Mouse (Mus musculus) ZHBTc4 (cell line): ENCODE results near the gene Reg4.

Experiments
- DNase-seq: peaks from one replicate; pipeline ENCODE4 v3.0.0-alpha.2; 2011; ENCODE audit warnings: low read depth, low spot score

The Reg4 gene

DNA sequence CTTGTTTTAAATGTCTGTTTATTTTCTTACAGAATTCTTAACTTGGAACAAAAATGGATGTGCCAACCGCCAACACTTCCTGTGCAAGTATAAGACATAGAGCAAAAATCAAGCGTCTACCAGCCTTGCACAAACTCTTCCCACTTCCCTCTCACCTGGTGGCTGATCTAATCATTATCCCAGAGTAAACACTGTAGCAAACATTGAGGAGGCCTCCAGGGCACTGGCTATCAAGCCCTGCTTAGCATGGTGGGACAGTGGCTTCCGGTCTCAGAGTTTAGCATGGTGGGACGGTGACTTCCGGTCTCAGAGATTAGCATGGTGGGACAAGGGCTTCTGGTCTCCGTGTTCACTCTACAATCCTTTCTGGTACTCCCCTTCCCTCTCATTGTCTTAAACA lies 14.3 kb downstream of the Reg4 start:
- no peak for DNase-seq

DNA sequence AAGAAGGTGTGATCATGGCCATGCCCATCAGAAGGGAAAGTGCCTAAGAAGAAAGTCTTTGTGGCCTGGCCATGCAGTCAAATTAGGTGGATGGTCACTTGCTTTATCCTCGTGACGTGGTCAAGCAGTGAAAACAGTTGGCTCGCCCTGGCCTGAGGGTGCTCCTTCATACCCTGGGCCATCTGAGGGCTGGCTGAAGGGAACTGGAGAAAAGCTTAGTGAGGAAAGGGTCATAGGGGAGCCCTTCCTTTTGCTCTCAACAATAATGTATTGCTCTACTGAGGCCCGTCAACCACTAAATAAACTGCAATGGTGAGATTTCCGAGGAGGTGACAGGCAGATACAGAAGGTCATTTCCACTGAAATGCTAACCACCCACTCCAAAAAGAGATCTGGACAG lies 15.3 kb downstream of the Reg4 start:
- DNase-seq: no peak

DNA sequence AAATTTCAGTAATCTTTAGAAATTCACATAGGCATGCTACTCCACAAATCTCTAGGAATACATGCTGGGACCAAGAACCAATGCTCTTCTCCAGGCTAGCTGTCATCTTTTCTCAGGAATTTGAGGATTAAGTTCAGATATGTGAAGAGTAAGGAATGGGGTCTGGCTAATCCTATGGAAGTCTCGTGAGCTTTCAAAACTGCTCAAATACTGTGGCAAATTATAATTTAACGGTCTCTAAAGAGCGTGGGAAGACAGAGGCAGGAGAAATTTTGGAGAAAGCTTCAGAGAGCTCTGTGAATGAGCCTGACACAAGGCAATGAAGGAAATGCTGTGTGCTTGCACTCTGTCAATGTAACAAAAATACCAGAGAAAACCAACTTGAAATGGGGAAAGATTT lies 16.2 kb downstream of the Reg4 start:
- DNase-seq: no peak

DNA sequence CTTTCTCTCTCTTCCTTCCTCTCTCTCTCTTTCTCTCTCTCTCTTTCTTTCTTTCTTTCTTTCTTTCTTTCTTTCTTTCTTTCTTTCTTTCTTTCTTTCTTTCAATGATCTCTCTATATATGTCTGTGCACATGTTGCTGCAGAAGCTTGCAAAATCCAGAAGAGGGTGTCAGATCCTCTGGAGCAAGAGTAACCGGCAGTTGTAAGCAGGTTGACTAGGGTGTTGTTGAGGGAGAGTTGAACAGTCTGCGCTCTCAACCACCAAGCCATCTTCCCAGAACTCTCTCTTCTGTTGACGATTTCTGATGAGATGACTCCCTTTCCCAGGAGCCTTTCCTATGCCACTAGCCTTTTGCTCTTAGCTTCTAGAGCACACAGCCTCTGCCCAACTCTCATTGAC lies 20.1 kb downstream of the Reg4 start:
- DNase-seq: no peak

DNA sequence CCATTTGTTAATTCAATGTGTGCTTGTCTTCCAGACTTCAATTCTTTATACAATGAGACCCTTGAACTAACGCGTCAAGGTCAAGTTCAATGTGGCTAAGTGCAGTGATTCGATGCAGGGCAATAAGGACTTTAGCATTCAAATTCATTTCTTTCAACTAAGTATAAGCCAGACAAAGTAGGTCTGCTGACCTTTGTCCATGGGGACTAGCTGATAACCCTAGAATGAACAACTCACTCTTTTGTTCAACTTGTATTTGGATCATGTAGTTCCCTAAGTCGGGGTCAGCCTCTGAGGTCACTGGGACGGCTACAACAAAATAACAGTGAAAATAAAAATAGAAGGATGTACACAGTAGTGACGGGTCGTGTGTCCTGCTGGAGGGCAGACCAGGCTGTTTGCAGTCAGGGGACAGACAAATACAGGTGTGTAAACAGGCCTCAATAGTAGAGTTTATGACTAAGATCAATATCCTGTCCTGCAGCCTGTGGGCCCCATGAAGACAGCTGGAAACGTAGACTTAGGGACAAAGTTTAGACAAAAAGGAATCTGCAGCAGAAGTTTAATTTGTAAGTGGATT lies 20.6 kb downstream of the Reg4 start:
- DNase-seq: no peak

DNA sequence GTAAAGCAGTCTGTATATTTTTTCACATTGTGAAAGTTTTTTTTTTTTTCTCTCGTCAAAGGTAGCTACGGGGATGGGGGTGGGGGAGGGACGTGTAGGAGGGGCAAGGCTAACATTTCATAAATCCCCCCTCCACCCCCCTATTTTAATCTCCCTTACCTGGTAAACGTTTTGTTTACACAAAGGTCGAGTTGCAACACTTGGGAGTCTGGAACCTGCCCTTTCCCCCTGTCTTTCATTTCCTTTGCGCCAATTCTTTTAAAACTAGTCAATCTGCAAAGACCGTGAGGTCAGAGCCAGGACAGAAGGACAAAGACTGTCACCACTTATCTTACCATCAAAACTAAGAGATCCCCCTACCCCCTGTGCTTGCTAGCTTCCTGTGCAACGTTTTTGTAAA lies 23.9 kb downstream of the Reg4 start:
- no peak for DNase-seq

DNA sequence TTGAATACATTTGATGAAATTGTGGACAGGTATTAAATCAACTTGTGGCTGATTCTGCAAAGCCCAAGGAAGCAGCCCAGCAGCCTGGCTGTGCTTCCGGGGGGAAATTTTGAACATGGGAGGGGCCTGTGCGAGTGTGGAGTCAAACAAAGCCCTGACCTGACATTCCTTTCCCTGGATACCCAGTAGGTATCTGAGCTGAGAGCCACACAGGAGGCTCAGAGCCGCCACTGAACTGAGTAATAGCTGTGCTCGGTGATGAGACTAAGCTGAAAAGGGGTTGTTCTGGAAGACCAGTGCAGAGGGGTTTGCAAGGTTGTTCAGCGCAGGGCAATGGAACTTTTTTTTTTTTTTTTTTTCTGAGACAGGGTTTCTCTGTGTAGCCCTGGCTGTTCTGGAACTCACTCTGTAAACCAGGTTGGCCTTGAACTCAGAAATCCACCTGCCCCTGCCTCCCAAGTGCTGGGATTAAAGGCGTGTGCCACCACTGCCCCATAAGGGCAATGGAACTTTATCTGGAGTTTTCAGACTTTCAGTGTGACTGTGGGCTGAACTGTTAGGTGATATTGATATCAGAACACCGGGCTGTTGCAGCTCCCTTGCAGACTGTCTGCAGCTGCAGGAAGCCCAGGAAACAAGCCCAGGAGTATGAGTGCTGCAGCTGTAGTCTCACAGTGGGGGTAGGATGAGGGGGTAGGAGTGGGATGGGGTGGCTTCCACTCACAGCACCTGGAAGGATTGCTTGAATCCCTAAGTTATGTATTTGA lies 25.2 kb downstream of the Reg4 start:
- DNase-seq: no peak

DNA sequence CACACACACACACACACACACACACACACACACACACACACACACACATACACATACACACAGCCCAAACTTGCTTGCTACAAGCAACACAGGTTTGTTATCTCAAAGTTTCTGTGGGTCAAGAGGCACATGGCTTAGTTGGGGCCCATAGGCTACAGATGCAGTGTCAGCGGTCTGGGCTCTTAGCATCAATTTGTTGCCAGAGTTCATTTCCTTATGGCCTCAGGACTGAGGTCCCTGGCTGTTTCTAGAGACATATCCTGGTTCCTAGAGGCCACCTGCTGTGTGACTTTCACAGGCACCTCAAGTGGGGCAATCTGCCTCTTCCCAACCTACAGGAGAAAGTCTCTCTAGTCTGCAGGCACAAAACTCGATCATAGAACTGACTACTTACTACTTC lies 27.4 kb downstream of the Reg4 start:
- DNase-seq: no peak

DNA sequence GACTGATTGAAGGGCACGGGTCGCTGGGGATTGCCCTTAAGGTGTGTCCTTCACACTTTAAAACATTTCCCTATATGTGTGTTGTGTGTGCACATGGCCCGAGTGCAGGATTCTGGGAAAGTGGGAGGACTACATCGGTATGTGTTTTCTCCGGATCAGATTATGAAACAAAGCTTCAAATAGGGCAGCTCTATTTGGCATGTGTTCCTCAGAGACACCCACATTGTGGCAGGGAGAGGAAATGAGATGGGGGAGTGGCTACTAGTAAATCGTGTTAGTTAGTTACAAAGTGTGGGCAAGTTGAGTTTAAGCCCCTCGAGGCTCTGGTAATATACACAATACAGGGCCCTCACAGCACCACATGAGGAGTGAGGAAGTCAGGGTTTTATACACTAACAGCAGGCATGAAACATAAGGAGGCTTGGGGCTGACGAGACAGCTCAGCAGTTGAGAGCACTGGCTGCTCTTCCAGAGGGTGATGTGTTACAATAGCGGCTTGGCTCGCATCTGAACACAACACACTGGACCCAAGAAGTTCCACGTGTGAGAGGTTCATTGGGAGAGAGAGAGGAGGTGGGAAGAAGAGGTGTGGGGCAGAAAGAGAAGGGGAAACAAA lies 28.0 kb downstream of the Reg4 start:
- DNase-seq: no peak

DNA sequence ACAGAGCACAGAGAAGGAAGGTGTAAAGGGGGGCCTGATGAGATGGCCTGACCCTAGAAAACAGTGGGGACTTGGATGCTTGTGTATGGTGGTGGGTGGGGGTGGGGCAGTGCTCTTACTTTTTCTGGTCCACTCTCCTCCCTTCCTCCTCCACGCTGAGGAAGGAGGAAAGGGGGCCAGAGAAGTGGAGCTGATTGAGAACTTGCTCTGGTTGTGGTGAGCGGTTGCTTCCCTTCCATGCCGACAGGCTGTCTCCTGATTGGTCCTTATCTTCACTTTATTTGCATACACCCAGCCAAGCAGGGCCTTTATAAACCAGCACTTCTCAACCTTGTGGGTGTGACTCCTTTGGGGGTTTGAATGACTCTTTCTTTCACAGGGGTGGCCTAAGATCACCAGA lies 32.1 kb downstream of the Reg4 start:
- DNase-seq: peak; percentile 7

DNA sequence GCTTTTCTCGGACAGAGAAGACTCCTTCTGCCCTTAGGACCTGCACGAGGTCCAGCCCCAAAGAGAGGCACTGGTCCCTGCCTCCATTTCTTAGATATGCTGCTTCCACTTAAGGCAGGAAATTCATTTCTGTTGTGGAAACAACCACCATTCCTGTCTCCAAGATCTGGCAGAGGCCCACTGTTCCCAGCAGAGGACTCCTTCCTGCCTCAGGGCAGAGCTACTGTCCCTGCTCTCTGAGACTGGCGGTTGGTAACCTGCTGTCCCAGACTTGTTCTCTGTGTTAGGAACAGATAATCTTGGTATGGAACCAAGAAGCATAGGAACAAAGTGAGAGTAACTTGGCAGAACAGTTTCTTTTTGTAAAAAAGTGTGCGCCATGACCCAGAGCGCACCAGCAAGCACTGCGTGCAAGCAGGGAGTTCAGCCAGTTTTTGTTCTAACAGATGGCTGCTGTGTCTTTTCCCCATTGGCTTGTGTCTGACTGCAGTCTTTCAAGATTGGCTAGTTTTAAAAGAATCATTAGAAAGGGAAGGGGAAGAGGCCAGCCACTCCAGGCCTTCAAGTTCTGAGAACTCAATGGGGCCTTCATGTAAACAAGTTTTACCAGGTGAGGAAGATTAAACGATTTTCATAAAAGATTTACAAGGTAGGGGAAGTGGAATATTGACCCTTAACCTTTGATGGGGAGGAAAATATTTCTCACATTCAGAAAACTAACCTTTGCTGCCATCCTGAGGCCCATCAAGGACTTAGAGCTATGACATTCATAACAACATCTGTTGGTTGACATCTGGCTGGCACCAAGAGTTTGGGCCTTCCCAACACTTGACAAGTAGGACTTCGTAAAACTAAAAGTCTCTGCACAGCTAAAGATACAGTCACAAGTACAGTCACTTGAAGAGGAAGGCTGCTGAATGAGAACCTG lies 33.0 kb downstream of the Reg4 start:
- DNase-seq: peak; percentile 7

DNA sequence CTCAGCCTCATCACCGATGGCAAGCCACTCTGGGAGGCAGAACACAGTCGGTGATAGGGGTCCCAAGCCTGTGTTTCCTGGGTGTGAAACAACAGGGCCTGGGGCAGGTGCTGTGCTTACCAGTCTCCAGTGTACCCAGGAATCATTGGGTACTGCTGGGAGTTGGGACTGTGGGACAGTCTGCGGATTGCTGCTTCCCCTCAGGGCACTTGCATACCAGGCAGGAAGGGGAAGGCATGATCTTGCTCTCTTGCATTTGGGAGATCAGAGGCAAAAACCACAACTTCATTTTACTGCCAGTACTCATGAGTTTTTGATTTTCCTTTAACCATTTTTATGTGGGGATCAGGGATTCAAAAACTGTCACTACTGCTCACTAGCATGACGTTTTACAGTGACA lies 36.8 kb downstream of the Reg4 start:
- no peak for DNase-seq

DNA sequence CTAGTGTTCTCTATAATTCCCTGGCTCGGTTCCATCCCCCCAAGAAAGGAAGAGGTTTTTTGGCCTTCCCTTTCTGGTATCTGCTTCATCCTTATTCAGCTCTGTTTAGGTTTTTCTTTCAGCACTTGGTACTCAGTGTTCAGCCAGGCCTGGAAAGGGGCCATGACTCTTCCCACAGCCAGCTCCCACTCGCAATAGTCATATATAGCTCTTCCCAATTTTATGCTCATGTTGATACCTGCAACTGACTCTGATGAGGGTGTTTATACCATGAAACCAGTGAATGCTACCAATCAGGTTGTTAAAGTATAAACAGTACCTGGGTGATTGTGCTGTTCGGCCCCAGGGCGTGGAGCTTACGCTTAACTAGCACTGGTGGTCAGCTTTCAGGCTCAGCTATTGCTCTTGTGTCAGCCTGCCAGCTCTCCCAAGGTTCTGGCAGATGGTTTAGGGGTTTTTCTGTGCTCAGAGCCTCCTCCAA lies 37.4 kb downstream of the Reg4 start:
- no peak for DNase-seq

DNA sequence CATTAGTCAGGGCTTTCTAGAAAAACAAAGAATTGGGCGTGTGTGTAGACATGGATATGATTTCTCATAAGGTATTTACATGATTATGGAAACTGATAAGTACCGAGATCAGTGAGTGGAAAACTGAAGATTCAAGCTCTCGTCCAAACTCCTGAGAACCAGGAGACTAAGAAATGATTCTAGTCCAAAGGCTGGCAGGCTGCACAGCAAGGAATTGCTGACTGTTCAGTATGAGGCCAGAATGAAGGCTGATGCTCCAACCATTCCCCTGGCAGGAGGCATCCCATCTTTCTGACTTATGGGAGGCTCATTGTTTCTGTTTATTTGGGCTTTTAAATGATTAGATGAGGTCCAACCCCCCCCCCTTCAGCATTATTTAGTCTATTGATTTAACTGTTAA lies 38.6 kb downstream of the Reg4 start:
- DNase-seq: no peak

DNA sequence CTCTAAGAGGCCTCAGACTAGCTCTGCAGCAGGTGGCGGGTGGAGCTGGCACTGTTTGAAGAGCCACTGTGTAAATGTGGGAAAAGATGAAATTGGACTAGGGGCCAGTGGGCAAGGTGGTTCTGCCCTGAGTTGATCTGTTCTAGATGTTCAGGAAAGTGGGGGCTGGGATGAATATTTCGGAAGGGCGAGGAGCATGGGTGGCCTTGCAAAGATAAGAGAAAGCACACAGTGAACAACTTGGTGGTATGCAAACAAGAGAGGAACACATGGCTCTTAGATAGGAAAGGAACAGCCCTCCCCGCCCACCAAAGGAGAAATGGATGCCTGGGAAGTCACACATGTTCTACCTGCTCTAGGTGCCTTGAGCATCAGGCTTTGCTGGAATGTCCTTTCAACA lies 39.5 kb downstream of the Reg4 start:
- DNase-seq: no peak

DNA sequence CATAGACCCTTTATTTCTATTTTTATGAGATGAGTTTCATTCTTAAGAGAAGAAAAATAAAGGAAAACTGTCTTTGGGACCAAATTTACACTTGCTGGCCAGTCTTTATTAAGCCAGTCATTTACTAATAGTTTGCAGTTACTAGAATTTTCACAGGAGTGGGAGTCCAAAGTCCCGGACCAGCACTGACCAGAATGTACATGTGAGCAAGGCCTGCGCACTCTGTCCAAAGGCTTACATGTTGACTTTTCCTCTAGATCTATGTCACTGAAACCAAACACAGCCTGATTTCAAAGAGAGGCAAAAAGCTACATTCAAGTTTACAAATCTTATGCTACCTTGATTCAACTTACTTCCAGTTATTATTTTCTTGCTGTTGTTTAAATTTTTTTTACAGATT lies 40.2 kb downstream of the Reg4 start:
- no peak for DNase-seq

DNA sequence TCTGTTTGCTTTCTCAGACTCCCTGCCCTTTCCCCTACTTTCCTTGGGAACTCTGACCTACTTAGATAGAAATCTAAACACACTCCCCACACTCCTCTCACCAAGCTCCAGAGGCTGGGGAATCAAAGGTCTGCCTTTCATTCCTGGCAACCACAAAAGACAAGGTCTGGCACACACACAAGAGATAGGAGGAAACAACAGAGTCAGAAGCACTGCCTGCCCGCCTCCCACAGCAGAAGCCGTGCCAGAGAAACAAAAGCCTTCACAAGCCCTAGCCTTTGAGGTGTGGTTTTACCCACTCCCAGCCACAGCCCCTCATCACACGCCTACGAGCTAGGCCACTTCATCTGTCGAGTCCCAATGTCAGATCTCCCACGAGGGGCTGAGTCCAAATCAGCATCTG lies 45.3 kb downstream of the Reg4 start:
- DNase-seq: no peak

DNA sequence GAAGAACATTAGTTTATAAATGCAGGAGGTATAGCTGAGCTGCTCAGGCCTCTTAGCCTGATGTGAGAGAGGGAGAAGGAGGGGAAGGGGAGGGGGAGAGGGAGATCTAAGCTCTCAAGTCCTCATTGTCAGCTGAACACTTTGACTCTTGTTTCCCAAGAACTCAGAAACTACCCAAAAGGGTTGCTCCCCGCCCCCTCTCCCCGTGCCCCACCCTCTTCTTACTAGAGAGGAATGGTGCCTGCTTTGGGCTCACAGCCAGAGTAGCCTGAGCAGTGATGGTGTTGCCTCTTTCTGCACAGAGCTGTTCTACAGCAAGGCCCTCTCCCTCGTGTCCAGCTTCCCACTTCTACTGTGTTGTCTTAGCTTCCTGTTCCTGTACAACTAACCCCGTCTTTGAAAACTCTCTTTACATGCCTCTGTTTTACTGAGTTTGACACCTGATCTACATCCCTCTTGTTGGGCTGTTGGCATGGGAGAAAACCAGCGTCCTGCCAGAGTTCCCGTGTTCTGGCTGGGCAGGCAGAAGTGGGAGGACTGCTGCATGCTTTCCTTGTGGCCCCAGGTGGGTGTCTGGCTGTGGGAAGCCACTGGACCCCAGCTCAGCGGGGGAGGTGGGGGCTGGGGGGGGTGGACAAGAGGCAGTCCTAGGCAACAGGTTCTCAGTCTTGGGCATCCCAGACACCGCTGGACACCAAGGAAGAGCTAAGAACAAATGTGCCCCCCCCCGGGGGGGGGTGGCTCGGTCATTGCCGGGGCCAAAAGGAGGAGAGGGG lies 51.9 kb downstream of the Reg4 start:
- peak; percentile 12 for DNase-seq

DNA sequence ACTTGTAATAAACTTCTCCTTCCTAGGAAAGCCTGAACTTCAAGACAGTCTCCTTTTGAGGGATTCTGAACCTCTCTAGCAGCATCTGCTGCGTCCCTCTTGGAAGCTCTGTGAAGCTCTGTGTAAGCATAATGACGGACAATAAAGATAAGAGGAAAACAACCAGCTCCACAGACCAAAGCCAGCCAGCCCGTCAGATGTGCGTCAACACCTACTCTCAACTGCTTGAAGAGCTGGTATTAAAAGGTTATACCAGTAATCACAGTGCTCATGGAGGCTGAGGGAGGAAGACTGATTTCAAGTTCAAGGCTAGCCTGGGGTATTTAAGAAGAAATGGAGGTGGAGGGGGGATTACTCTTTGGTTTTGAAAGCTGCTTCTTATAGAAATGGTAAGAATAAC lies 57.7 kb downstream of the Reg4 start:
- no peak for DNase-seq

DNA sequence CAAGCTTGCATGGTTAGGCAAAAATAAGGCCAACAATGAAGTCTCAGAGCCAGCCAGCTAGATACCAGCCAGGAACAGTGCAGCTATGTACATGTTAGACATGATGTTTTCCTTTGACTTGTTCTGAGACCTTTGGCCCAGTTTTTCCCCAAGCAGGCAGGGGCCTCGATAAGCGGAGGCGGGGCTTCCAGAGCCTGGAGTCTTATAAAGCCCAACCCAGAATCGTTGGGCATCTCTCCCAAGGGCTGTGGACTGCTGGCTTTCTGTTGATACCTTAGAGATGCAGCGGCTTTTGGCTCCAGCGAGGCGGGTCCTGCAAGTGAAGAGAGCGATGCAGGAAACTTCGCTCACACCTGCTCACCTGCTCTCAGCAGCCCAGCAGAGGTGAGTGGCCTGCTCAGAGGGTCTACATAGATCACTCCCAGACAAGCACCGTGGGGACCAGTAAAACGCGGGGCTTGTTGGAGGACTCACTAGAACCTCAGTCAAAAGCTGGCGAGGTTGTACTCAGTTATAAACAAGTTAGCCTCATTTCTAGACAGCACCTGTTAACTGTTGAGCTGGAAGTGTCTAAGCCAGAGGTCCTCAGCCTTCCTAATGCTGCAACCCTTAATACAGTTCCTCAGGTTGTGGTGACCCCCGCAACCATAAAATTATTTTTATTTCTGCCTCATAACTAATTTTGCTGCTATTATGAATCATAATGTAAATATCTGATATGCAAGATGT lies 58.4 kb downstream of the Reg4 start, which contains the start of gene Hmgcs2:
Hmgcs2 (plus strand) TSS at position 232 of the 729 bp plus-strand sequence.
- DNase-seq: peak; percentile 30
